Mouse (Mus musculus) forebrain, embryonic 12.5 days (tissue): ENCODE data around the gene Bcl11b. TPM values are rescaled to one million over a fixed set of nuclear protein-coding genes. Genes with fewer than 3 reads are reported as not detected.

Source experiments
- ATAC-seq: fragments of 200-750 bp; cut with Nextera tagmentation; 2 replicates; pipeline ENCODE4 v1.8.0; 2017; ENCODE audit warnings: moderate TSS enrichment; ENCODE audit not compliant: low FRiP score
- H3K27ac ChIP-seq: fragments of 300-500 bp; sonication (generic); 2 replicates; pipeline ENCODE4 v1.5.1; 2016; ENCODE audit warnings: mild to moderate bottlenecking
- H3K27me3 ChIP-seq: fragments of 300-500 bp; sonication (generic); 2 replicates; pipeline ENCODE4 v1.6.1; 2016; ENCODE audit warnings: mild to moderate bottlenecking
- H3K36me3 ChIP-seq: fragments of 300-500 bp; sonication (generic); replicated peaks from 2 replicates; pipeline ENCODE4 v1.6.1; 2016; ENCODE audit warnings: mild to moderate bottlenecking
- H3K4me1 ChIP-seq: fragments of 300-500 bp; sonication (generic); 2 replicates; pipeline ENCODE4 v1.6.1; 2016
- H3K4me2 ChIP-seq: fragments of 300-500 bp; sonication (generic); 2 replicates; pipeline ENCODE4 v1.6.1; 2016; ENCODE audit warnings: mild to moderate bottlenecking, moderate library complexity
- H3K4me3 ChIP-seq: fragments of 300-500 bp; sonication (generic); replicated peaks from 2 replicates; pipeline ENCODE4 v1.5.1; 2016; ENCODE audit warnings: mild to moderate bottlenecking
- H3K9ac ChIP-seq: fragments of 300-500 bp; sonication (generic); 2 replicates; pipeline ENCODE4 v1.6.1; 2016; ENCODE audit warnings: mild to moderate bottlenecking
- H3K9me3 ChIP-seq: fragments of 300-500 bp; sonication (generic); 2 replicates; pipeline ENCODE4 v1.6.1; 2016
- WGBS: fragments of 180-500 bp; shearing (Covaris S2); methylation state at CpG from one replicate; pipeline ENCODE4 v1.1.7; 2016; 5-methylcytosine and 5-hydroxymethylcytosine counted together
- polyA plus RNA-seq: library from polyadenylated mRNA; unstranded; fragments of >200 nt; fragmentation: Nextera tagmentation; extraction: Ambion mirVana; gene quantifications from 2 replicates; pipeline ENCODE4 v1.2.1, GENCODE M21; 2016

The Bcl11b gene
- polyA plus RNA-seq, 1 experiment from 2014 or later: 46.0 TPM

- no peaks in the 10 kb centered on the region for H3K36me3 ChIP-seq
- 91% methylated on average over 7 of the region's 7 CpGs for WGBS
- ATAC-seq: no peak
- no peaks in the 10 kb centered on the region for H3K9me3 ChIP-seq
- no peak overlapping the region for H3K9ac ChIP-seq
- peaks cover 89% of the 10 kb centered on the region for H3K4me1 ChIP-seq
- H3K4me3 ChIP-seq: no peak overlapping the region
- no peak overlapping the region for H3K4me2 ChIP-seq
- 0 out of 2 replicates have a peak overlapping the region, but pooled peaks have one; percentile 9 for H3K27ac ChIP-seq
- no peaks in the 10 kb centered on the region for H3K27me3 ChIP-seq
These were observed 36.4 kb downstream of the Bcl11b start for GRCm38 (mm10) chr12:107967026-107967425.

- Histone ChIP-seq H3K9me3 (no peaks in the 10 kb centered on the region), H3K4me1 (peaks cover 95% of the 10 kb centered on the region), H3K36me3 (no peaks in the 10 kb centered on the region), H3K9ac (no peak overlapping the region), H3K27ac (peak overlapping the region; percentile 21; the same call in 1 of the 2 replicates), H3K4me3 (no peak overlapping the region), H3K27me3 (no peaks in the 10 kb centered on the region), H3K4me2 (no peak overlapping the region)
- WGBS: 71% methylated on average over 12 of the region's 12 CpGs
- no peak for ATAC-seq
These were observed 38.3 kb downstream of the Bcl11b start for GRCm38 (mm10) chr12:107965103-107965502.

GRCm38 (mm10) chr12:107964396-107965085, 38.9 kb downstream of the Bcl11b start:
- Histone ChIP-seq H3K4me2 (no peak overlapping the region), H3K9ac (no peak overlapping the region), H3K27ac (peak overlapping the region; percentile 21; the same call in 1 of the 2 replicates), H3K4me1 (peaks cover 93% of the 10 kb centered on the region), H3K4me3 (no peak overlapping the region), H3K36me3 (no peaks in the 10 kb centered on the region), H3K27me3 (no peaks in the 10 kb centered on the region), H3K9me3 (no peaks in the 10 kb centered on the region)
- no peak for ATAC-seq
- 77% methylated on average over 14 of the region's 14 CpGs for WGBS

- Histone ChIP-seq H3K4me1 (peaks cover 81% of the 10 kb centered on the region), H3K4me2 (peak overlapping the region; percentile 6; the same call in 1 of the 2 replicates), H3K27me3 (no peaks in the 10 kb centered on the region), H3K9me3 (no peaks in the 10 kb centered on the region), H3K36me3 (no peaks in the 10 kb centered on the region), H3K9ac (0 out of 2 replicates have a peak overlapping the region, but pooled peaks have one; percentile 26), H3K27ac (peak overlapping the region; percentile 77), H3K4me3 (no peak overlapping the region)
- WGBS: 29% methylated on average over 7 of the region's 7 CpGs
- ATAC-seq: no peak
These were observed 40.5 kb downstream of the Bcl11b start for GRCm38 (mm10) chr12:107962852-107963251.

DNA sequence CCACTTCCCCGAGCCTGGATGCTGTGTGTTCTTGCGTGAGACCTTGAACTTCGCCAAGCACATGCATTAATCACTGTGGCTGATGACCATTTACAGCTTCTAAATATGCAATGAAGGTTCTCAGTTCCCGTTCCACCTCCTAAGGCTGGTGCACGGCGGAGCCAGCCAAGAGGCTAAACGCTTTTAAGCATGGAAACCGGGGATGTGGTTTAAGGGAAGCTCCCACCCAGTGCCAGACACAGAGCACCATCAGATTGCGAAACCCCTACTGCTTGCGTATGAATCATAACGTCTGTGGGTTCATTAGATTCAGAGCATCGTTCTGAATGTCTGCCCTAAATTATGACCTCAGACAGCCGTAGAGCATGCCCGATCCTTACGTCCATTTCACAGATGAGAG, 41.6 kb downstream of the Bcl11b start:
- Histone ChIP-seq H3K36me3 (no peaks in the 10 kb centered on the region), H3K27me3 (no peaks in the 10 kb centered on the region), H3K9me3 (no peaks in the 10 kb centered on the region), H3K4me3 (no peak overlapping the region), H3K9ac (no peak overlapping the region), H3K27ac (peak overlapping the region; percentile 65), H3K4me2 (no peak overlapping the region), H3K4me1 (peaks cover 71% of the 10 kb centered on the region)
- no peak for ATAC-seq
- 79% methylated on average over 15 of the region's 15 CpGs for WGBS

DNA sequence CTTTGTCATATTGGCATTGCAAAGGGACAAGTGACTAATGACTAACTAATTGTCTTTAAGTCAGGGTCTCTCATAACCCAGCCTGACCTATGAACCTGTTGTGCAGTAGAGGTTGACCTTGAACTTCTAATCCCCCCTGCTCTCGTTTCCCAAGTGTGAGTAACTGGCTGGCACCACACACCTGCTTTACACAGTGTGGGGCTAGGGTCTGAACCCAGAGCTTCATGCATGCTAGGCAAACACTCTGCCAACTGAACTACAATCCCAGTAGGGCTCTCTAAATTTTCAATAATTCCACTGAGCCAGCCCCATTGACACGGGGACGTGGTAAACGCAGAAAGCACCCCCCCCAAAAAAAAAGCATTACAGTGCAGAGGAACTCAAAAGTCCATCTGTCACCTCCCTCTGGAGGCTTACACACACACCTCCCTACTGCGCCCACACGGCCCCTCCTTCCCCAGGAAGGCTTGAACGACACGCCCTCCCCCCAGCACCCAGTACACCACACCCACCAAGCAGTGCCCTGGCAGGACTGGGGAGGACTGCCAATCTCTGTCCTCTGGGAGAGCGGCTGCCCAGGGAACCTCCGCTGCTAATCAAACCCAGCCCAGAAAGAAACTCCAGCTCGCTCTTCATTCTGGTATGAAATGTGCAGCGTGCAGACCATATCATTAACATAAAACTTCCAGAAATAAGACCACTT, 42.5 kb downstream of the Bcl11b start:
- Histone ChIP-seq H3K4me1 (peaks cover 63% of the 10 kb centered on the region), H3K4me2 (peak overlapping the region; percentile 4; the same call in 1 of the 2 replicates), H3K36me3 (no peaks in the 10 kb centered on the region), H3K9ac (no peak overlapping the region), H3K9me3 (no peaks in the 10 kb centered on the region), H3K27ac (peak overlapping the region; percentile 51), H3K27me3 (no peaks in the 10 kb centered on the region), H3K4me3 (no peak overlapping the region)
- peak; percentile 25; the same call in 1 of the 2 replicates for ATAC-seq
- 56% methylated on average over 12 of the region's 12 CpGs for WGBS

DNA sequence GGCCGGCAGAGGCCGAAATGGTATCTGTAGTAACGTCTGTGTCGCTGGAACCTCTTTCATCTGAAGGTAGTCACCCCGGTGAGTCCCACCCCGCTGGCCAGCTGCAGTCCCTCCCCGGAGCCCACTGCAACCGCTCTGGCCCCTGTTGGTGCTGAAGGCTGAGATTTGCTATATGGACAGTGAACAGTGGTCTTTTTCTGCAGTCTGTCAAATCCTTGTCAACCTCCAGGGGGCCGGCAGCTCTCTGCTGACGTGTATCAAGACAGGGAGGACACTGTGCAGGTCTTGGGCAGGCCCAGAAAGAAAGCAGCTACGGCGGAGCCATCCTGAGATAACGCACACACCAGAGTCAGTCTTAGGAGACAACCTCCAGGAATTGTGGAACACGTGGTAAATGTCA, 43.0 kb downstream of the Bcl11b start:
- H3K27me3 ChIP-seq: no peaks in the 10 kb centered on the region
- H3K4me1 ChIP-seq: peaks cover 59% of the 10 kb centered on the region
- no peaks in the 10 kb centered on the region for H3K36me3 ChIP-seq
- no peak overlapping the region for H3K4me2 ChIP-seq
- WGBS: 57% methylated on average over 14 of the region's 14 CpGs
- no peak for ATAC-seq
- no peak overlapping the region for H3K4me3 ChIP-seq
- H3K9ac ChIP-seq: no peak overlapping the region
- no peaks in the 10 kb centered on the region for H3K9me3 ChIP-seq
- peak overlapping the region; percentile 51 for H3K27ac ChIP-seq

DNA sequence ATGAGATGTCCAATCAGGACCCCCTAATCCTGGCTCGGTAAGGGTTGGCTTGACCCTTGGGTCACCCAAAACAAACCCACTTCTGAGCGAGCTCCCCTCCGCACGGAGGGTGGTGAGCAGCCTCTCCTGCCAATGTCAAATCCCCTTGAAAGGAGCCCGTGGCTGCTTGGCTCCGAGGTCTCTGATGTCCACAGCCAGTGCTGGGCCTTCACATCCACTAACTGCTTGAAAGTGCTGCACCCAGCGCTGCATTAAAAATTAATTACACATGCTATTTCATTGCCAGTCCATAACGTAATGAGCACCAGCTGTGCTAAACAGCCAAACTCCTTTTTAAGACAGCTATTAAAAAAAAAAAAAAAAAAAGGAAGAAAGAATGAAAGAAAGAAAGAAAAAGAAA, 43.5 kb downstream of the Bcl11b start:
- 46% methylated on average over 8 of the region's 8 CpGs for WGBS
- no peak for ATAC-seq
- H3K27me3 ChIP-seq: no peaks in the 10 kb centered on the region
- no peak overlapping the region for H3K9ac ChIP-seq
- no peaks in the 10 kb centered on the region for H3K36me3 ChIP-seq
- no peak overlapping the region for H3K27ac ChIP-seq
- no peak overlapping the region for H3K4me2 ChIP-seq
- H3K4me1 ChIP-seq: peaks cover 59% of the 10 kb centered on the region
- H3K9me3 ChIP-seq: no peaks in the 10 kb centered on the region
- H3K4me3 ChIP-seq: no peak overlapping the region

DNA sequence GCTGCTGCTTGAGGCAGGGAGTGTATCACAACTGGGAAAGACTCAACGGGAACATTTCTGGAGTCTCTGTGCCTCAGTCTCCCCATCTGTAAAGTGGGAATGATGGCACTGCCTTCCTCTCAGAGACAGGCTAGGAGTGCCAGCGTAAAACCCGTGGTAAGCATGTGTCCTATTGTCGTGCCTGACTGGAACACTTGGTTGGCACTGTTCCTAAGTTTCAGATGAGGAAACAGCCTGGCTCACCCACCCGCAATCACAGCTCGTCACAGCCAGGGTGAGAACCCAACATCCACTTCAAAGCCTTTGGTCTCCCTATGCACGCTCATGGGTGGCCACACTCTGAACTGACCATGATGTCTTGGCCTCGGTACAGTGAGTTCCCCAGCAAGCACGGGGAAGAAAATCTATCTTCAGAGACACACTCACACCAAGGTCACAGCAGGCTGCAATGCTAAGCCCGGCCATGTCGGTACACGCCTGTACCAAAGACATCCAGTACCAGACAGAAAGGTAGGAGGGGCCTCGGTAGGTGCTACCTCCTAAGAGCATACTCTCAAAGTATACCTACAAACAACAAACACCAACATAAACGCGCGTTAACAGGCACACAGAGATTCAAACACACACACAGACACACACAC, 50.2 kb downstream of the Bcl11b start:
- Histone ChIP-seq H3K27me3 (no peaks in the 10 kb centered on the region), H3K4me3 (no peak overlapping the region), H3K4me1 (peaks cover 56% of the 10 kb centered on the region), H3K4me2 (peak overlapping the region; percentile 28), H3K36me3 (no peaks in the 10 kb centered on the region), H3K9me3 (no peaks in the 10 kb centered on the region), H3K27ac (peak overlapping the region; percentile 61), H3K9ac (no peak overlapping the region)
- WGBS: 88% methylated on average over 16 of the region's 16 CpGs
- no peak for ATAC-seq

DNA sequence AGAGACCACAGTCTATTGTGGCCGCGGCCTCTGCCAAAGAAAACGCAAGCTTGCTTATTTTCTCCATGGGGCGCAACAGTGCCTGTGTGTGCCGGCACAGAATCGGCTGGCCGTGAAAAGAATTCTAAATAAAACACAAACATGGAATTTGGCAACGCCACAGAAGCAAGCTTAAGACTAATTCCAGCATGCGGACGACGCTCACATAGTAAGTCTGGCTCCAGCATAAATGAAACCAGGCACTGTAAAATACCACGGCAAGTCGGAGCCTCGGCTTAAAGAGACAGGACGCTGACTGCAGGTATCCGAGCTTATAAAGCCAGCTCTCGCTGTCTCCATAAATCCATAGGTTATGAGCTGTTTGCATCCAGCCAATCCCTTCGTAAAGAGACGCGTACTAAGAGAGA, 51.1 kb downstream of the Bcl11b start:
- Histone ChIP-seq H3K4me3 (no peak overlapping the region; the same call in 1 of the 2 replicates), H3K9ac (no peak overlapping the region), H3K9me3 (no peaks in the 10 kb centered on the region), H3K27me3 (no peaks in the 10 kb centered on the region), H3K36me3 (no peaks in the 10 kb centered on the region), H3K4me1 (peaks cover 64% of the 10 kb centered on the region), H3K27ac (peak overlapping the region; percentile 61), H3K4me2 (peak overlapping the region; percentile 28)
- WGBS: 46% methylated on average over 20 of the region's 20 CpGs
- no peak for ATAC-seq

DNA sequence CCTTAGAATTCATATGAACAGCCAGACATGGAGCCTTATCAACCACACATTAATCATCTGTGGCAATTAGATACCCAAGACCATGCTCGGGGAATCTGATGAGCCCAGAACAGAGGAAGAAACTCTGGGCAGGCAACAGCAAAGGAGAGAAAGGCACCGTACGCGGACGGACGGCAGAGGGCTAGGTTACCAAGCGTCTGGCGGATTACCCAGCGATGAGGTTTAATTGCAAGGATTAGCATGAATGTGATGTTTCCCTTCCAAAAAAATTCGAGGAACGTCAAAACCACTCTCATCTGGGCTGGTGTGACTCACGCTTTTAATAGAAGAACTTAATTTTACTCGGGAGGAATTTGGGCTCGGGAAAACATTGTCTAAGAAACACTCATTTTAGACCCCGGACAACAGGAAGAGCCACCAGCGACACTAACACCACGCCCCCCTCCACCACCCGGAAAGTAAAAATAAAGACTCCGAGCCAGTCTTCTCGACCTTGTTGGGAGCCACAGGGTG, 52.7 kb downstream of the Bcl11b start:
- Histone ChIP-seq H3K27me3 (no peaks in the 10 kb centered on the region), H3K27ac (peak overlapping the region; percentile 42; the same call in 1 of the 2 replicates), H3K36me3 (peaks cover 6% of the 10 kb centered on the region; the same call in 1 of the 2 replicates), H3K9me3 (no peaks in the 10 kb centered on the region), H3K4me2 (0 out of 2 replicates have a peak overlapping the region, but pooled peaks have one; percentile 17), H3K4me1 (peaks cover 63% of the 10 kb centered on the region), H3K9ac (no peak overlapping the region), H3K4me3 (no peak overlapping the region)
- ATAC-seq: no peak
- WGBS: 63% methylated on average over 20 of the region's 20 CpGs

DNA sequence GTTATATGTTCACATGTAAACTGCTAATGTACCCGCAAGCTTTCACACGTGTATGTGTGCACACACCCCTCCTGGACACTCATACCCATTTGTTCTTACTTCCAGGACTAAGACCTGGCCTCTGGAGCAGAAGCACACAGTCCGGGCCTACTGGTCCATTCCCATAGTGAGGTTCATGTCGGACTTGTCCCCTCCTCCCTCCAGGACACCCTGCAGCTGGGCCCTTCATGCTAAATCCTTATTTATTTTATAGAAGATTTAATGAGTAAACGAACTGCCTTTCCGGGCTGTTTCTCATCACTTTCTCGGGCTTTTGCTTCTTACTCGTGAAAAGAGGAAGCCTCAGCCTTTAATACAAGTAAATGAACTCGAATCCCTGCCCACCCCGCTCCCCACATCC, 54.0 kb downstream of the Bcl11b start:
- Histone ChIP-seq H3K9me3 (no peaks in the 10 kb centered on the region), H3K27me3 (no peaks in the 10 kb centered on the region), H3K4me1 (peaks cover 56% of the 10 kb centered on the region), H3K4me3 (no peak overlapping the region), H3K9ac (no peak overlapping the region), H3K27ac (no peak overlapping the region), H3K36me3 (peaks cover 6% of the 10 kb centered on the region; the same call in 1 of the 2 replicates), H3K4me2 (no peak overlapping the region)
- ATAC-seq: no peak
- 81% methylated on average over 10 of the region's 10 CpGs for WGBS
